Mouse (Mus musculus) intestine, embryonic 14.5 days (tissue): ENCODE data around the gene Sidt1. TPM values are rescaled to one million over a fixed set of nuclear protein-coding genes. Genes with fewer than 3 reads are reported as not detected.

ENCODE experiments used
- ATAC-seq: fragments of 200-750 bp; cut with Nextera tagmentation; replicated peaks from 2 replicates; pipeline ENCODE4 v1.8.0; 2017; ENCODE audit warnings: low read depth, moderate number of reproducible peaks, moderate TSS enrichment, moderate library complexity; ENCODE audit not compliant: low FRiP score, low TSS enrichment
- DNase-seq: peaks from one replicate; pipeline ENCODE4 v3.0.0-alpha.2; 2018; ENCODE audit warnings: low spot score
- H3K27ac ChIP-seq: fragments of 300-500 bp; sonication (generic); 2 replicates; pipeline ENCODE4 v1.5.1; 2014; ENCODE audit warnings: low read depth, mild to moderate bottlenecking, control low read depth
- H3K27me3 ChIP-seq: fragments of 300-500 bp; sonication (generic); replicated peaks from 2 replicates; pipeline ENCODE4 v1.6.1; 2014; ENCODE audit warnings: low read length, control low read depth; ENCODE audit not compliant: control insufficient read depth, insufficient read depth
- H3K36me3 ChIP-seq: fragments of 300-500 bp; sonication (generic); 2 replicates; pipeline ENCODE4 v1.6.1; 2014; ENCODE audit warnings: low read length, control low read depth; ENCODE audit not compliant: control insufficient read depth, insufficient read depth
- H3K4me1 ChIP-seq: fragments of 300-500 bp; sonication (generic); replicated peaks from 2 replicates; pipeline ENCODE4 v1.6.1; 2014; ENCODE audit warnings: low read length, control low read depth, mixed read lengths; ENCODE audit not compliant: control insufficient read depth, insufficient read depth
- H3K4me2 ChIP-seq: fragments of 300-500 bp; sonication (generic); 2 replicates; pipeline ENCODE4 v1.6.1; 2014; ENCODE audit warnings: low read length
- H3K4me3 ChIP-seq: fragments of 300-500 bp; sonication (generic); 2 replicates; pipeline ENCODE4 v1.5.1; 2014; ENCODE audit warnings: low read depth, low read length, control low read depth, mixed read lengths
- H3K9ac ChIP-seq: fragments of 300-500 bp; sonication (generic); 2 replicates; pipeline ENCODE4 v1.6.1; 2014; ENCODE audit warnings: mild to moderate bottlenecking, low read length
- H3K9me3 ChIP-seq: fragments of 300-500 bp; sonication (generic); 2 replicates; pipeline ENCODE4 v1.6.1; 2016; ENCODE audit warnings: low read length, control low read depth; ENCODE audit not compliant: control insufficient read depth
- WGBS: fragments of 180-500 bp; shearing (Covaris S2); extraction: QIAGEN DNeasy Blood & Tissue Kit; methylation state at CpG from one replicate; pipeline ENCODE4 v1.1.7; 2014; 5-methylcytosine and 5-hydroxymethylcytosine counted together
- polyA plus RNA-seq: library from polyadenylated mRNA; unstranded; fragments of >200 nt; fragmentation: Nextera tagmentation; extraction: Ambion mirVana; gene quantifications from 2 replicates; pipeline ENCODE4 v1.2.1, GENCODE M21; 2014

The Sidt1 gene
- polyA plus RNA-seq = 1.1 TPM in 2 replicates

DNA sequence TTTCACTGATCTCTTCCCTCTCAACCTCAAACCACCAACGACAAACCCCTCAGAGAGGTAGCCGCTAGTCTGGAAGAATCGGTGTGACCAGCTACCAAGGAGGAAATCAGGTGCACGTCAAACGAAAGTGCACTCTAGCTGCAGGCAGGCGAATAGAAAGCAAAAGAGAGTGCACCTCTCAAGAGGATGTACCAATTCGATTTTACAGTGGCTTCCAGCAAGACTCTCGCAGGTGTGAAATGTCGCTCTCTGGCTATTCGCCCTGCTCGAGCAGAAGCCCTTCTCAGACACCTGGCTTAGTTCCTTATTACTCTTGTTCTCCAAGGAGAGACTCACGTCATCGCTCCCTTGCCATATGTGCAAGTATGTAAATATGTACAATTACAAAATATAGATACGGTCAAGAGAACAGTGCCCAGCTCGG, at the start of gene Sidt1:
TSS of gene Sidt1 (minus strand) at position 336 of the 424 bp plus-strand sequence.
- peak within 1 kb of the TSS; percentile 54 for H3K4me3 ChIP-seq
- ATAC-seq (peak; percentile 44; the same call in 1 of the 2 replicates), DNase-seq (no peak)
- no peak within 1 kb of the TSS for H3K27ac ChIP-seq
- 0 out of 2 replicates have a peak, but pooled peaks cover 4% of the 10 kb centered on the region for H3K4me1 ChIP-seq
- no peaks in the 10 kb centered on the region for H3K36me3 ChIP-seq
- H3K4me2 ChIP-seq = peak within 1 kb of the TSS; percentile 100
- peak within 1 kb of the TSS; percentile 49 for H3K9ac ChIP-seq
- peaks cover 28% of the 10 kb centered on the region for H3K27me3 ChIP-seq
- 0 out of 2 replicates have a peak, but pooled peaks cover 3% of the 10 kb centered on the region for H3K9me3 ChIP-seq
- 4% methylated on average over 15 of the region's 15 CpGs for WGBS

GRCm38 (mm10) chr16:44381578-44381977, 48.6 kb upstream of the Sidt1 start:
- no peak overlapping the region for H3K27ac ChIP-seq
- H3K4me3 ChIP-seq = no peak overlapping the region
- H3K4me1 ChIP-seq = peaks cover 4% of the 10 kb centered on the region
- 13% methylated on average over 4 of the region's 5 CpGs for WGBS
- H3K9ac ChIP-seq = no peak overlapping the region
- no peaks in the 10 kb centered on the region for H3K9me3 ChIP-seq
- DNase-seq (no peak), ATAC-seq (no peak)
- no peaks in the 10 kb centered on the region for H3K27me3 ChIP-seq
- H3K4me2 ChIP-seq = no peak overlapping the region
- H3K36me3 ChIP-seq = peaks cover 20% of the 10 kb centered on the region

GRCm38 (mm10) chr16:44380006-44380405, 47.0 kb upstream of the Sidt1 start:
- no peaks in the 10 kb centered on the region for H3K27me3 ChIP-seq
- H3K9me3 ChIP-seq = no peaks in the 10 kb centered on the region
- H3K4me2 ChIP-seq = no peak overlapping the region
- WGBS = 45% methylated on average over 4 of the region's 4 CpGs
- DNase-seq (no peak), ATAC-seq (no peak)
- no peak overlapping the region for H3K27ac ChIP-seq
- H3K4me3 ChIP-seq = no peak overlapping the region
- peaks cover 4% of the 10 kb centered on the region for H3K4me1 ChIP-seq
- no peak overlapping the region for H3K9ac ChIP-seq
- peaks cover 24% of the 10 kb centered on the region for H3K36me3 ChIP-seq

DNA sequence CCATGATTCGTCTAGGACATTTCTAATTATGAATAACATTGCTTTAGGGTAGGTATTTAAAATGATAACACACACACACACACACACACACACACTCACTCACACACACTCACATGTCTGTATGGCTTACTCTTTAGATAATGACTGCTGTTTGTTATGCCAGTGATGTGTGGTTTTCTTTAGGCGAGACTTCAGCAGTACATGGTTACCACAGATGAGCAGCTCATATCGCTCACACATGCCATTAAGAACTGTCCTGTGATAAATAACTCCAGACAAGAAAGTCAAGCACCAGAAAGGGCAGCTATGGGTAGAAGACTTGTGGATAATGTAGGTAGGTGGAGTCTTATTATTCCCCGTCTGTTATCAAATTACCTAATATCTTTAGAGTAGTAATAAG, 42.5 kb upstream of the Sidt1 start:
- ATAC-seq = no peak
- H3K4me1 ChIP-seq = peaks cover under 1% of the 10 kb centered on the region; the same call in 1 of the 2 replicates
- WGBS = 87% methylated on average over 4 of the region's 4 CpGs
- no peak for DNase-seq
- H3K9me3 ChIP-seq = no peaks in the 10 kb centered on the region
- no peak overlapping the region for H3K9ac ChIP-seq
- H3K36me3 ChIP-seq = peaks cover 57% of the 10 kb centered on the region
- no peak overlapping the region for H3K27ac ChIP-seq
- H3K4me2 ChIP-seq = no peak overlapping the region
- H3K27me3 ChIP-seq = no peaks in the 10 kb centered on the region
- H3K4me3 ChIP-seq = no peak overlapping the region

DNA sequence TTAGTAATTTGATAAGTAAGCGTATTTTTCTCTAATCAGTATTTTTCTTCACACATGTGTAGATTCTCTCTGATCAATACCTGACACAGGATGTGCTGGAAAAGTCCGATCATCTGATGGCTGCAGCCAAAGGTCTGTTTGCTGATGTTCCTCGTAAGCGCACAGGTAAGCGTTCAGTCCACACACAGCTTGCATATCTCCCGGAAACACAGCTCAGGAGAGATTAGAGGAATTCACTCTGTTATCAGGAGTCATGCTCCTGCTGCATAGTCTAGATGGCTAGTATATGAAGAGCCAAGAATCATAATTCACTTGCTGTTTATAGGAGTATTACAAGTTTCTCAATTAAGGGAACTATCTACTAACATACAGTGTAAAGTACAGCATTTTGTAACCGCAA, 32.5 kb upstream of the Sidt1 start:
- H3K4me1 ChIP-seq = no peaks in the 10 kb centered on the region
- H3K4me3 ChIP-seq = no peak overlapping the region
- ATAC-seq (no peak), DNase-seq (no peak)
- no peak overlapping the region for H3K4me2 ChIP-seq
- no peaks in the 10 kb centered on the region for H3K27me3 ChIP-seq
- H3K9ac ChIP-seq = no peak overlapping the region
- 87% methylated on average over 7 of the region's 7 CpGs for WGBS
- H3K36me3 ChIP-seq = peaks cover 38% of the 10 kb centered on the region
- no peak overlapping the region for H3K27ac ChIP-seq
- H3K9me3 ChIP-seq = no peaks in the 10 kb centered on the region

- DNase-seq (no peak), ATAC-seq (no peak)
- H3K9ac ChIP-seq = no peak overlapping the region
- H3K9me3 ChIP-seq = no peaks in the 10 kb centered on the region
- H3K4me1 ChIP-seq = no peaks in the 10 kb centered on the region
- no peaks in the 10 kb centered on the region for H3K27me3 ChIP-seq
- 90% methylated on average over 10 of the region's 10 CpGs for WGBS
- H3K4me3 ChIP-seq = no peak overlapping the region
- H3K27ac ChIP-seq = no peak overlapping the region
- H3K4me2 ChIP-seq = no peak overlapping the region
- peaks cover 47% of the 10 kb centered on the region for H3K36me3 ChIP-seq
Observed at GRCm38 (mm10) chr16:44361921-44362890, 29.2 kb upstream of the Sidt1 start.

DNA sequence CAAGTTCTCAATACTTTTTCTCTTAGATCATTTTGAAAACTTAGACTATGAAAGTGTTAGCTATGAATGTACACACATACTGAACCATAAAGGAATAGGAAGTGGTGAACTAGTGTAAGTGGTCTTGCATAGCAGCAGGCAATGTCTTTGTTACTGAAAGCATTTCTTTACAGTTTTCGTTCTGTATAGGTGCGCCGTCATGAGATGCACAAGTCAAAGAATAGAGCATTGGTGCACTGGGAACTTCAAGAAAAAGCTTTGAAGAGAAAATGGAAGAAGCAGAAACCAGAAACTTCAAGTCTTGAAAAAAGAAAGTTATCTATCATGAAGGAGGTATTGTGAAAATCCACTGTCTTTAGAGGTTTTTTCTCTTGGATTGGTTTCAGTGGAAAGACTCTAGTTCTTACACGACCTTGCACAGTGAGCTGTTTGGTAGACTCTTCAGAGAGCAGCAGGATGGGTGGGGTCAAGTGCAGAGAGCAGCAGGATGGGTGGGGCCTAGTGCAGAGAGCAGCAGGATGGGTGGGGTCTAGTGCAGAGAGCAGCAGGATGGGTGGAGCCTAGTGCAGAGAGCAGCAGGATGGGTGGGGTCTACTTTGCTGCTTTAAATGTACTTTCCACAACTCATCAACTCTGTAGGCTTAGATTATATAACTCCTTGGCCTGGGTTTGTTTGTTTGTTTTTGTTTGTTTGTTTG, 24.7 kb upstream of the Sidt1 start:
- H3K27me3 ChIP-seq = no peaks in the 10 kb centered on the region
- WGBS = 81% methylated on average over 4 of the region's 4 CpGs
- no peaks in the 10 kb centered on the region for H3K4me1 ChIP-seq
- DNase-seq (no peak), ATAC-seq (peak; percentile 47)
- no peak overlapping the region for H3K4me2 ChIP-seq
- H3K4me3 ChIP-seq = no peak overlapping the region
- H3K9ac ChIP-seq = no peak overlapping the region
- H3K9me3 ChIP-seq = no peaks in the 10 kb centered on the region
- H3K36me3 ChIP-seq = peaks cover 31% of the 10 kb centered on the region
- no peak overlapping the region for H3K27ac ChIP-seq

- Histone ChIP-seq H3K4me3 (no peak overlapping the region), H3K4me1 (no peaks in the 10 kb centered on the region), H3K27me3 (no peaks in the 10 kb centered on the region), H3K36me3 (peaks cover 25% of the 10 kb centered on the region), H3K27ac (no peak overlapping the region), H3K4me2 (no peak overlapping the region), H3K9me3 (no peaks in the 10 kb centered on the region), H3K9ac (no peak overlapping the region)
- no peak for DNase-seq
- ATAC-seq = no peak
- WGBS = 60% methylated on average over 7 of the region's 7 CpGs
Observed at GRCm38 (mm10) chr16:44356291-44356690, 23.3 kb upstream of the Sidt1 start.
